Mouse (Mus musculus) T-cell, adult 2 months (primary cell): ENCODE data around the gene Chst8.

ENCODE experiments used
- DNase-seq: peaks from one replicate; pipeline ENCODE4 v3.0.0; 2022; ENCODE audit warnings: low spot score

Chst8 gene

GRCm38 (mm10) chr7:34750350-34750749 lies 62.2 kb downstream of the Chst8 start:
- no peak for DNase-seq

GRCm38 (mm10) chr7:34749753-34750152 lies 62.8 kb downstream of the Chst8 start:
- DNase-seq: no peak

- no peak for DNase-seq
Measured at GRCm38 (mm10) chr7:34748501-34748900, 64.0 kb downstream of the Chst8 start.

GRCm38 (mm10) chr7:34747661-34748060 lies 64.8 kb downstream of the Chst8 start:
- DNase-seq: no peak

- no peak for DNase-seq
Measured at GRCm38 (mm10) chr7:34746586-34746985, 65.9 kb downstream of the Chst8 start.

GRCm38 (mm10) chr7:34746165-34746564 lies 66.3 kb downstream of the Chst8 start:
- DNase-seq: no peak

GRCm38 (mm10) chr7:34745426-34745825 lies 67.1 kb downstream of the Chst8 start:
- no peak for DNase-seq

- no peak for DNase-seq
Measured at GRCm38 (mm10) chr7:34744994-34745393, 67.5 kb downstream of the Chst8 start.

- DNase-seq: no peak
Measured at GRCm38 (mm10) chr7:34743411-34744085, 69.0 kb downstream of the Chst8 start.

- no peak for DNase-seq
Measured at GRCm38 (mm10) chr7:34739371-34739770, 73.1 kb downstream of the Chst8 start.

- no peak for DNase-seq
Measured at GRCm38 (mm10) chr7:34737206-34737605, 75.3 kb downstream of the Chst8 start.

GRCm38 (mm10) chr7:34734348-34734747 lies 78.2 kb downstream of the Chst8 start:
- no peak for DNase-seq

GRCm38 (mm10) chr7:34728931-34729330 lies 83.6 kb downstream of the Chst8 start:
- DNase-seq: no peak

- DNase-seq: no peak
Measured at GRCm38 (mm10) chr7:34725206-34725605, 87.3 kb downstream of the Chst8 start.

- DNase-seq: no peak
Measured at GRCm38 (mm10) chr7:34722551-34723230, 89.8 kb downstream of the Chst8 start.

- no peak for DNase-seq
Measured at GRCm38 (mm10) chr7:34722151-34722550, 90.4 kb downstream of the Chst8 start.

GRCm38 (mm10) chr7:34721650-34722048 lies 90.9 kb downstream of the Chst8 start:
- DNase-seq: no peak

- no peak for DNase-seq
Measured at GRCm38 (mm10) chr7:34720882-34721649, 91.4 kb downstream of the Chst8 start.

GRCm38 (mm10) chr7:34719599-34719998 lies 92.9 kb downstream of the Chst8 start:
- no peak for DNase-seq

GRCm38 (mm10) chr7:34718651-34719050 lies 93.9 kb downstream of the Chst8 start:
- no peak for DNase-seq

- no peak for DNase-seq
Measured at GRCm38 (mm10) chr7:34717161-34717810, 95.2 kb downstream of the Chst8 start.

GRCm38 (mm10) chr7:34714848-34715460 lies 97.6 kb downstream of the Chst8 start:
- no peak for DNase-seq
